Mouse (Mus musculus) heart, embryonic 15.5 days (tissue): ENCODE data around the gene Trim34b. TPM values are rescaled to one million over a fixed set of nuclear protein-coding genes. Genes with fewer than 3 reads are reported as not detected.

Source experiments
- ATAC-seq: fragments of 200-750 bp; cut with Nextera tagmentation; replicated peaks from 2 replicates; pipeline ENCODE4 v1.8.0; 2017; ENCODE audit warnings: low read depth, moderate TSS enrichment; ENCODE audit not compliant: insufficient number of reproducible peaks, insufficient read depth, low FRiP score
- H3K27ac ChIP-seq: fragments of 300-500 bp; sonication (generic); 2 replicates; pipeline ENCODE4 v1.5.1; 2015; ENCODE audit warnings: mild to moderate bottlenecking, inconsistent platforms
- H3K27me3 ChIP-seq: fragments of 300-500 bp; sonication (generic); 2 replicates; pipeline ENCODE4 v1.6.1; 2015; ENCODE audit warnings: inconsistent platforms
- H3K36me3 ChIP-seq: fragments of 300-500 bp; sonication (generic); 2 replicates; pipeline ENCODE4 v1.6.1; 2015; ENCODE audit warnings: mild to moderate bottlenecking, inconsistent platforms
- H3K4me1 ChIP-seq: fragments of 300-500 bp; sonication (generic); replicated peaks from 2 replicates; pipeline ENCODE4 v1.6.1; 2015; ENCODE audit warnings: inconsistent platforms
- H3K4me2 ChIP-seq: fragments of 300-500 bp; sonication (generic); 2 replicates; pipeline ENCODE4 v1.6.1; 2015; ENCODE audit warnings: inconsistent platforms, mild to moderate bottlenecking, moderate library complexity
- H3K4me3 ChIP-seq: fragments of 300-500 bp; sonication (generic); 2 replicates; pipeline ENCODE4 v1.5.1; 2015; ENCODE audit warnings: mild to moderate bottlenecking, inconsistent platforms
- H3K9ac ChIP-seq: fragments of 300-500 bp; sonication (generic); 2 replicates; pipeline ENCODE4 v1.6.1; 2015; ENCODE audit warnings: mild to moderate bottlenecking, inconsistent platforms
- H3K9me3 ChIP-seq: fragments of 300-500 bp; sonication (generic); replicated peaks from 2 replicates; pipeline ENCODE4 v1.6.1; 2016; ENCODE audit warnings: inconsistent platforms
- WGBS: fragments of 180-500 bp; shearing (Covaris S2); methylation state at CpG from one replicate; pipeline ENCODE4 v1.1.7; 2015; ENCODE audit warnings: mixed read lengths; 5-methylcytosine and 5-hydroxymethylcytosine counted together
- polyA plus RNA-seq: library from polyadenylated mRNA; unstranded; fragments of >200 nt; fragmentation: Nextera tagmentation; extraction: Ambion mirVana; gene quantifications from 2 replicates; pipeline ENCODE4 v1.2.1, GENCODE M21; 2015

Gene Trim34b
- polyA plus RNA-seq, 1 experiment from 2014 or later: 0.15 TPM

DNA sequence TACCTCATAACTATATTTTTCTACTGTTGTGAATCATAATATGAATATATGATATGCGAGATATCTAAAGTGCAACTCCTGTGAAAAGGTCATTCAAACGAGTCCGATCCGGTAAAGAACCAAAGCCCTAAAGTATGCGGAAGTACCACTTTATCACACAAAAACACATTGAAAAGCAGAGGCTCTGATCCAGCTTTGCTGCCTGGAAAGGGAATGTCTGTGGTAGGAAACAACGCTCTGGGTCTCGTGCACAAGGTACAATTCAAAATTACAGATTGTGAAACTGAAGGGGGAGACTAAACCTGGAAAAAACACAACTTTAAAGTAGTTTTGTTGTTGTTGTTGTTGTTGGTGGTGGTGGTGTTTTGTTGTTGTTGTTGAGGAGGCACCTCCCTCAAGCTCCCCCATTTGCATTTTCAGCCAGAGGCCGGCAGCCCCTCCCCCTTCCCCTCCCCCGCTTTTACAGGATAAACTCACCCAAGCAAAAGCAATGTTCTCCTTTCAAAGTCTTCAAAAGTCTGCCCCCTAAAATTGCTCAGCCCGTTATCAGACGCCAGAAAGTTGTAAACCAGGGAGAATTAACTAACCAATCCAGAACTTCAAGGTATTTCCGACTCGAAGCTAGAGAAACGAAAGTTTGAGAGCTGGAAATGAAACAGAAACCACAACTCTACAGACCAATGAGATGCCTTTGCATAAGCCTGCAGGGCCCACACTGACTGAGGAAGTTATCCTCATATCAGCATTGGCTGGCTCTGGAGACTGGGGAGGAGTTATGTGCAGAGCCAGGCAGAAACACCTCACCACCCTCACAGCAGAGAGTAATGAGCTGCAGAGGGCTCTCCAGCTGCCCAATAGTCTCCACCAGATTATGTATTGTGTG, 23.7 kb downstream of the Trim34b start, which contains the start of gene Trim12c:
Trim12c (minus strand) TSS at position 646 of the 883 bp plus-strand sequence.
- no peaks in the 10 kb centered on the region for H3K36me3 ChIP-seq
- no peaks in the 10 kb centered on the region for H3K27me3 ChIP-seq
- H3K4me2 ChIP-seq: peak within 1 kb of the TSS; percentile 65
- 3% methylated on average over 14 of the region's 14 CpGs for WGBS
- no peaks in the 10 kb centered on the region for H3K9me3 ChIP-seq
- peak; percentile 100 for ATAC-seq
- peaks cover 7% of the 10 kb centered on the region for H3K4me1 ChIP-seq
- peak within 1 kb of the TSS; percentile 45 for H3K9ac ChIP-seq
- peak within 1 kb of the TSS; percentile 62 for H3K4me3 ChIP-seq
- peak within 1 kb of the TSS; percentile 85 for H3K27ac ChIP-seq

DNA sequence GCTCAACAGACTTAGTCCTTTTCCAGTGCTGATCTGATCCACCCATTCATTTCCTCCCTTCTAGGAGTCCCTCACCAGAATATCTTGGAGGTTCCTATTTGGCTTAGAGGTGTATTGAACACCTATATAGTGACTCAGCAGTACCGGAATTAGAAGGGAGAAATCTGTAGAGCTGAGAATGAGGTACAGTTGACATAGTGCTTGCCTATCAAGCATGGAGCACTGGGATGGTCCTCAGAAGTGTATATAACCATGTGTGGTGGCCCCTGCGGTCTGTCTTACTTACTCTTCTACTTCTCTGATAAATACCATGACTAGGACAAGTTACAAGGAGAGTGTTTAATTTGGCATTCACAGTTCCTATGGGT, 24.3 kb downstream of the Trim34b start:
- peak overlapping the region; percentile 62 for H3K4me3 ChIP-seq
- H3K27me3 ChIP-seq: no peaks in the 10 kb centered on the region
- 55% methylated on average over 2 of the region's 2 CpGs for WGBS
- ATAC-seq: no peak
- peaks cover 7% of the 10 kb centered on the region for H3K4me1 ChIP-seq
- peak overlapping the region; percentile 65 for H3K4me2 ChIP-seq
- no peaks in the 10 kb centered on the region for H3K9me3 ChIP-seq
- H3K36me3 ChIP-seq: no peaks in the 10 kb centered on the region
- peak overlapping the region; percentile 85 for H3K27ac ChIP-seq
- no peak overlapping the region for H3K9ac ChIP-seq

DNA sequence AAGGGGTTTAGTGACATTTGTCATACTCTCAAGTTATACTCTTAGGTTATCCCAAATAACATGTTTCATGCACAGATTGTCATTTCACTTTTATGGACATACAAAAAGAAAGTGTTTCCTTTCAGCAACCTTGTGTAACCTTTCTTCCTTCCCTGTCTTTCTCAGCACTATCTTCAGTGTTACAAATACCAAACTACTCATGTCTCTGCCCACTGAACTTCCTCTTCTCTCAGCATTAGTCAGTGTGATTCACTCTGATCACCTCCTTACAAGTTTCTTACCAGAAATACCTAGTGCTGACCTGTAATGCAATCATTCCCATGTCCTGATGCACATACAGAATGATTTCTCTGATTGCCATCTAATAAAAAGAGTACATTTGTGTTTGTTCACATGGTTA, 37.1 kb downstream of the Trim34b start:
- Histone ChIP-seq H3K36me3 (no peaks in the 10 kb centered on the region), H3K9me3 (no peaks in the 10 kb centered on the region), H3K27me3 (no peaks in the 10 kb centered on the region), H3K4me1 (no peaks in the 10 kb centered on the region), H3K27ac (no peak overlapping the region), H3K9ac (no peak overlapping the region), H3K4me2 (no peak overlapping the region), H3K4me3 (no peak overlapping the region)
- no peak for ATAC-seq

DNA sequence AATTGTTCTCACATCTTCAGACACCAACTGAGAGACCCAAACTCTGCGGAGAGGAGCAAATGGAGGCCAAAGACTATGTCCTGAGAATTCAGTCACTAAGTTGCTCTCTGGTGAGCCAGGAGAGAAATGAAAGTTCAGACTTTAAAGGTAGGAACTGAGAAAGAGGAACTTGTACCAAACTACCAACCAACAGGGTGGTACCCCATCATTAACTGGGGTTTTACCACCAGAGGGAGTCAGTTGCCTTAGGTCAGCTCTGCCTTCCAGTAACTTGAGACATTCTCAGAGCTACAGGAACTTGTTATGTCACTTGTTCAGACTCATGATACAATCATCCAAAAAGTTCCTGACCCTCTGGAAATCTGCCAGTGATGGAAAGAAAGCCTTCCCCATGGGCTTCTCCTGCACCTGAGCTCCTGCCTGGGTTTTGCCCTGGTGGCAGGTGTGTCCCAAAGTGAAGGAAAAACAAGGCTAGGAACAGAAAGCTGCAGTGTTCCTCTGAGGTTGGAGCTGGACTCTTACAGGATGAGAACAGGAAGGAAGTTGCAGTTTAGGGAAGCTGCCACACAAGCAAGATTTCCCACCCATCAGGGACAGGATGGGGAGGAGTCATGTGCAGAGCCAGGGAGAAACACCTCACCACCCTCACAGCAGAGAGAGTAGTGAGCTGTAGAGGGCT, 40.6 kb downstream of the Trim34b start, which contains the start of gene Trim30b:
Trim30b (minus strand) TSS at position 149 of the 679 bp plus-strand sequence.
- H3K9me3 ChIP-seq: no peaks in the 10 kb centered on the region
- H3K9ac ChIP-seq: no peak within 1 kb of the TSS
- no peak within 1 kb of the TSS for H3K4me3 ChIP-seq
- H3K27ac ChIP-seq: no peak within 1 kb of the TSS
- no peaks in the 10 kb centered on the region for H3K36me3 ChIP-seq
- no peaks in the 10 kb centered on the region for H3K4me1 ChIP-seq
- no peak within 1 kb of the TSS for H3K4me2 ChIP-seq
- WGBS: 63% methylated on average over 1 of the region's 1 CpGs
- H3K27me3 ChIP-seq: no peaks in the 10 kb centered on the region
- no peak for ATAC-seq

Other genes starting within 250 kb of the Trim34b start
- not detected in 2 replicates for gene Olfr645, start 244.0 kb upstream of the Trim34b start, polyA plus RNA-seq
- gene Olfr646, start 224.6 kb upstream of the Trim34b start, polyA plus RNA-seq: not detected in 2 replicates
- not detected in 2 replicates for gene Ubqln5, start 199.6 kb upstream of the Trim34b start, polyA plus RNA-seq
- not detected in 2 replicates for gene Olfr643, start 192.1 kb upstream of the Trim34b start, polyA plus RNA-seq
- not detected in 2 replicates for gene Ubqln3, start 186.2 kb upstream of the Trim34b start, polyA plus RNA-seq
- not detected in 2 replicates for gene Ubqlnl, start 178.9 kb upstream of the Trim34b start, polyA plus RNA-seq
- gene Olfm5, start 164.6 kb upstream of the Trim34b start, polyA plus RNA-seq: 0.18 TPM in 1 of 2 replicates, not detected in the other
- gene Olfr648, start 146.1 kb upstream of the Trim34b start, polyA plus RNA-seq: 0.16 and 0.25 TPM in 2 replicates
- not detected in 2 replicates for gene Olfr649, start 133.5 kb upstream of the Trim34b start, polyA plus RNA-seq
- gene Trim6, start 110.7 kb upstream of the Trim34b start, polyA plus RNA-seq: 1.7 and 1.9 TPM in 2 replicates
- 2.7 and 3.0 TPM in 2 replicates for gene Trim34a, start 85.0 kb upstream of the Trim34b start, polyA plus RNA-seq
- gene Trim5, start 41.4 kb upstream of the Trim34b start, polyA plus RNA-seq: 0.48 and 0.72 TPM in 2 replicates
- gene Trim12a, start 14.0 kb upstream of the Trim34b start, polyA plus RNA-seq: 8.6 and 10.1 TPM in 2 replicates
- gene Trim12c, start 23.9 kb downstream of the Trim34b start, polyA plus RNA-seq: 2.7 and 3.1 TPM in 2 replicates
- gene Trim30b, start 40.4 kb downstream of the Trim34b start, polyA plus RNA-seq: 0.18 TPM in 2 replicates
- gene Trim30c, start 71.4 kb downstream of the Trim34b start, polyA plus RNA-seq: 0.11 and 0.23 TPM in 2 replicates
- 0.92 and 1.9 TPM in 2 replicates for gene Trim30a, start 135.7 kb downstream of the Trim34b start, polyA plus RNA-seq
- 0.48 and 1.1 TPM in 2 replicates for gene Trim30d, start 178.4 kb downstream of the Trim34b start, polyA plus RNA-seq
- gene Olfr651, start 220.7 kb downstream of the Trim34b start, polyA plus RNA-seq: not detected in 2 replicates
- gene Olfr652, start 231.4 kb downstream of the Trim34b start, polyA plus RNA-seq: not detected in 2 replicates
- gene Olfr653, start 247.8 kb downstream of the Trim34b start, polyA plus RNA-seq: not detected in 2 replicates